Comparison of ENCODE assay signal across 25 mouse cellular contexts in genomic region chr19:21440841-21441240, GRCm38 (mm10). TPM values are rescaled to one million over a fixed set of nuclear protein-coding genes. Genes with fewer than 3 reads are reported as not detected.
DNase-seq lines count a peak whose midpoint lies in the region; ATAC-seq and TF ChIP-seq lines count a peak whose summit lies in the region.
"Had no signal": no experiment of that assay in that cellular context is flagged by ENCODE, and none has a peak within 500 bp of the region (broad histone marks: within the 10 kb centered on the region; RNA-seq: fewer than 3 reads in every experiment).

No protein-coding gene starts in this region.

- H3K9ac ChIP-seq in hindbrain, embryonic 14.5 days: no peak overlapping the region
- H3K9ac ChIP-seq: kidney, embryonic 15.5 days; limb, embryonic 13.5 days; liver, embryonic 15.5 days; neural tube, embryonic 15.5 days had no signal

- TF ChIP-seq CTCF in lung, adult 2 months (IDR thresholded peaks at IDR 0.05; ENCODE audit: insufficient read depth, low read length): no peak
- TF ChIP-seq CTCF in bone marrow macrophage, adult 2 months (IDR thresholded peaks at IDR 0.05; ENCODE audit: low read depth, low read length): no peak

- H3K27me3 ChIP-seq in hindbrain, embryonic 14.5 days (ENCODE audit: control insufficient read depth, insufficient read depth, low read length): no peaks in the 10 kb centered on the region
- H3K27me3 ChIP-seq: kidney, embryonic 15.5 days; limb, embryonic 13.5 days; liver, embryonic 15.5 days; neural tube, embryonic 15.5 days had no signal

- no peak overlapping the region for H3K4me3 ChIP-seq in lung, adult 2 months (replicated peaks; ENCODE audit: extremely low read depth, low read depth, low read length)
- no peak overlapping the region for H3K4me3 ChIP-seq in bone marrow macrophage, adult 2 months (ENCODE audit: insufficient read depth, low read length)
- no peak overlapping the region for H3K4me3 ChIP-seq in hindbrain, embryonic 14.5 days (replicated peaks; ENCODE audit: low read length)
- H3K4me3 ChIP-seq: embryonic facial prominence, embryonic 10.5 days; forebrain, embryonic 10.5 days; heart, embryonic 10.5 days; kidney, embryonic 15.5 days; limb, embryonic 13.5 days; liver, embryonic 15.5 days; midbrain, embryonic 10.5 days; neural tube, embryonic 15.5 days had no signal

- DNase-seq in lung, postnatal 25 days (ENCODE audit: low spot score): peak; percentile 31
- DNase-seq in lung, adult 2 months: no peak
- no peak for DNase-seq in hindbrain, embryonic 14.5 days (ENCODE audit: low spot score)
- DNase-seq in right cerebral cortex, postnatal 25 days: no peak
- no peak for DNase-seq in layer of hippocampus, adult 18-20 months (ENCODE audit: low spot score in 2 of 2)
- DNase-seq: adrenal gland, postnatal 10 days; cerebellum, adult 9-10 months; heart, postnatal 4 days; kidney, adult 11 months; kidney, postnatal 36 days; layer of hippocampus, adult 9-11 months; lung, postnatal 4 days; spleen, adult 18-20 months had no signal

- no peaks in the 10 kb centered on the region for H3K9me3 ChIP-seq in hindbrain, embryonic 14.5 days (ENCODE audit: control insufficient read depth, low read length)
- H3K9me3 ChIP-seq: embryonic facial prominence, embryonic 10.5 days; forebrain, embryonic 10.5 days; heart, embryonic 10.5 days; kidney, embryonic 15.5 days; limb, embryonic 13.5 days; liver, embryonic 15.5 days; midbrain, embryonic 10.5 days; neural tube, embryonic 15.5 days had no signal

- H3K27ac ChIP-seq in bone marrow macrophage, adult 2 months (ENCODE audit: insufficient read depth, low read depth, low read length): peak overlapping the region; percentile 5; the same call in 1 of the 2 replicates
- H3K27ac ChIP-seq in hindbrain, embryonic 14.5 days: no peak overlapping the region
- H3K27ac ChIP-seq: embryonic facial prominence, embryonic 10.5 days; forebrain, embryonic 10.5 days; heart, embryonic 10.5 days; kidney, embryonic 15.5 days; limb, embryonic 13.5 days; liver, embryonic 15.5 days; midbrain, embryonic 10.5 days; neural tube, embryonic 15.5 days had no signal

- 70% methylated on average over 6 of the region's 6 CpGs for WGBS in lung, adult 2 months
- 89% methylated on average over 6 of the region's 6 CpGs for WGBS in hindbrain, embryonic 14.5 days

- no peak for TF ChIP-seq POLR2A in lung, adult 2 months (IDR thresholded peaks at IDR 0.05; ENCODE audit: borderline replicate concordance, extremely low read depth, low read depth, low read length)
- TF ChIP-seq POLR2A in bone marrow macrophage, adult 2 months (IDR thresholded peaks at IDR 0.05; ENCODE audit: borderline replicate concordance, low read depth, low read length): no peak

- no peaks in the 10 kb centered on the region for H3K4me1 ChIP-seq in lung, adult 2 months (ENCODE audit: control insufficient read depth, insufficient read depth, low read length)
- peaks cover 24% of the 10 kb centered on the region for H3K4me1 ChIP-seq in bone marrow macrophage, adult 2 months (ENCODE audit: control insufficient read depth, insufficient read depth, low read length)
- H3K4me1 ChIP-seq in hindbrain, embryonic 14.5 days (replicated peaks; ENCODE audit: control insufficient read depth, insufficient read depth, low read length): no peaks in the 10 kb centered on the region
- H3K4me1 ChIP-seq: embryonic facial prominence, embryonic 10.5 days; forebrain, embryonic 10.5 days; heart, embryonic 10.5 days; kidney, embryonic 15.5 days; limb, embryonic 13.5 days; midbrain, embryonic 10.5 days; neural tube, embryonic 15.5 days had no signal

- no peak overlapping the region for H3K4me2 ChIP-seq in hindbrain, embryonic 14.5 days (replicated peaks)
- H3K4me2 ChIP-seq: kidney, embryonic 15.5 days; limb, embryonic 13.5 days; liver, embryonic 15.5 days; neural tube, embryonic 15.5 days had no signal

- peak; percentile 83 for ATAC-seq in megakaryocyte, adult 5-6 weeks (ENCODE audit: poor library complexity, severe bottlenecking)
- ATAC-seq in hindbrain, embryonic 14.5 days (ENCODE audit: low FRiP score): no peak
- ATAC-seq: activated CD4-positive, CD25-positive, alpha-beta regulatory T cell, adult 4 months; midbrain, embryonic 16.5 days had no signal

- H3K36me3 ChIP-seq in hindbrain, embryonic 14.5 days (replicated peaks; ENCODE audit: control insufficient read depth, insufficient read depth): no peaks in the 10 kb centered on the region
- H3K36me3 ChIP-seq: embryonic facial prominence, embryonic 10.5 days; forebrain, embryonic 10.5 days; heart, embryonic 10.5 days; kidney, embryonic 15.5 days; limb, embryonic 13.5 days; liver, embryonic 15.5 days; midbrain, embryonic 10.5 days; neural tube, embryonic 15.5 days had no signal

RNA-seq across cellular contexts. Expression of gene Gda, which starts 32.4 kb away (rescaled TPM):
- 3.2 and 5.1 TPM in 2 replicates for polyA plus RNA-seq in lung, adult 2 months (2012; rRNA removed)
- polyA plus RNA-seq in bone marrow macrophage, adult 2 months (2012; ENCODE audit: insufficient read depth, insufficient read length, missing spikeins): 6.1 and 7.0 TPM in 2 replicates
- 165 and 167 TPM in 2 replicates for total RNA-seq in megakaryocyte, adult 5-6 weeks (2015)
- 226 and 236 TPM in 2 replicates for total RNA-seq in megakaryocyte, adult 5-6 weeks (2017)
- 0.34 and 0.36 TPM in 2 replicates for polyA plus RNA-seq in hindbrain, embryonic 14.5 days (2014; fragmentation: Nextera tagmentation; extraction: Ambion mirVana)
- 100 to 1,000 TPM; 113 to 128 TPM for total RNA-seq in layer of hippocampus, adult 18-20 months (2021)
- polyA plus RNA-seq: forebrain, embryonic 10.5 days; midbrain, embryonic 10.5 days had no signal
